Mouse (Mus musculus) intestine, postnatal 0 days (tissue): ENCODE measurements around the gene Iqschfp. TPM values are rescaled to one million over a fixed set of nuclear protein-coding genes. Genes with fewer than 3 reads are reported as not detected.

Experiments used
- ATAC-seq: fragments of 200-750 bp; cut with Nextera tagmentation; 2 replicates; pipeline ENCODE4 v1.8.0; 2017; ENCODE audit warnings: mild to moderate bottlenecking, moderate TSS enrichment, moderate library complexity
- H3K27ac ChIP-seq: fragments of 300-500 bp; sonication (generic); 2 replicates; pipeline ENCODE4 v1.5.1; 2014; ENCODE audit warnings: mild to moderate bottlenecking, low read depth, low read length, moderate library complexity
- H3K27me3 ChIP-seq: fragments of 300-500 bp; sonication (generic); replicated peaks from 2 replicates; pipeline ENCODE4 v1.6.1; 2014; ENCODE audit warnings: low read length, mixed read lengths; ENCODE audit not compliant: control insufficient read depth, insufficient read depth
- H3K36me3 ChIP-seq: fragments of 300-500 bp; sonication (generic); 2 replicates; pipeline ENCODE4 v1.6.1; 2014; ENCODE audit warnings: mild to moderate bottlenecking, moderate library complexity; ENCODE audit not compliant: control insufficient read depth, insufficient read depth
- H3K4me1 ChIP-seq: fragments of 300-500 bp; sonication (generic); replicated peaks from 2 replicates; pipeline ENCODE4 v1.6.1; 2014; ENCODE audit warnings: antibody characterized with exemption, low read length, mixed read lengths; ENCODE audit not compliant: control insufficient read depth, insufficient read depth
- H3K4me2 ChIP-seq: fragments of 300-500 bp; sonication (generic); replicated peaks from 2 replicates; pipeline ENCODE4 v1.6.1; 2014; ENCODE audit warnings: low read depth, mild to moderate bottlenecking, moderate library complexity
- H3K4me3 ChIP-seq: fragments of 300-500 bp; sonication (generic); 2 replicates; pipeline ENCODE4 v1.5.1; 2014; ENCODE audit warnings: low read depth, low read length
- H3K9ac ChIP-seq: fragments of 300-500 bp; sonication (generic); 2 replicates; pipeline ENCODE4 v1.6.1; 2014; ENCODE audit warnings: mild to moderate bottlenecking, low read depth, low read length
- H3K9me3 ChIP-seq: fragments of 300-500 bp; sonication (generic); 2 replicates; pipeline ENCODE4 v1.6.1; 2016; ENCODE audit warnings: mixed run types; ENCODE audit not compliant: control insufficient read depth
- CTCF ChIP-seq: sonication (generic); IDR thresholded peaks from 2 replicates; pipeline ENCODE4 v1.5.1; 2016; ENCODE audit warnings: low read depth, mild to moderate bottlenecking, control low read depth, antibody characterized with exemption, moderate library complexity
- WGBS: fragments of 180-500 bp; shearing (Covaris S2); extraction: QIAGEN DNeasy Blood & Tissue Kit; methylation state at CpG from one replicate; pipeline ENCODE4 v1.1.7; 2014; 5-methylcytosine and 5-hydroxymethylcytosine counted together
- polyA plus RNA-seq: library from polyadenylated mRNA; unstranded; fragments of >200 nt; fragmentation: Nextera tagmentation; extraction: Ambion mirVana; gene quantifications from 2 replicates; pipeline ENCODE4 v1.2.1, GENCODE M21; 2015

Iqschfp gene
- polyA plus RNA-seq, 1 experiment from 2014 or later = 0.37 TPM

GRCm38 (mm10) chr3:68353492-68353891 is 461.5 kb downstream of the Iqschfp start:
- H3K4me2 ChIP-seq = no peak overlapping the region
- no peaks in the 10 kb centered on the region for H3K4me1 ChIP-seq
- peak; percentile 87 for ATAC-seq
- no peak for TF ChIP-seq CTCF
- 25% methylated on average over 3 of the region's 3 CpGs for WGBS
- H3K36me3 ChIP-seq = no peaks in the 10 kb centered on the region
- no peaks in the 10 kb centered on the region for H3K9me3 ChIP-seq
- H3K27ac ChIP-seq = no peak overlapping the region
- H3K27me3 ChIP-seq = no peaks in the 10 kb centered on the region
- H3K9ac ChIP-seq = no peak overlapping the region
- no peak overlapping the region for H3K4me3 ChIP-seq

- TF ChIP-seq CTCF = no peak
- WGBS = 71% methylated on average over 2 of the region's 2 CpGs
- Histone ChIP-seq H3K4me1 (no peaks in the 10 kb centered on the region), H3K4me3 (no peak overlapping the region), H3K4me2 (no peak overlapping the region), H3K27me3 (no peaks in the 10 kb centered on the region), H3K9me3 (no peaks in the 10 kb centered on the region), H3K27ac (no peak overlapping the region), H3K9ac (no peak overlapping the region), H3K36me3 (no peaks in the 10 kb centered on the region)
- no peak for ATAC-seq
Observed at GRCm38 (mm10) chr3:68356516-68356915, 464.5 kb downstream of the Iqschfp start.

GRCm38 (mm10) chr3:68368029-68368428 is 476.0 kb downstream of the Iqschfp start:
- Histone ChIP-seq H3K4me2 (no peak overlapping the region), H3K27ac (no peak overlapping the region), H3K36me3 (no peaks in the 10 kb centered on the region), H3K9me3 (no peaks in the 10 kb centered on the region), H3K9ac (no peak overlapping the region), H3K4me3 (no peak overlapping the region), H3K27me3 (no peaks in the 10 kb centered on the region), H3K4me1 (no peaks in the 10 kb centered on the region)
- ATAC-seq = no peak
- no peak for TF ChIP-seq CTCF

- Histone ChIP-seq H3K4me1 (no peaks in the 10 kb centered on the region), H3K27ac (no peak overlapping the region), H3K9ac (no peak overlapping the region), H3K4me3 (no peak overlapping the region), H3K9me3 (no peaks in the 10 kb centered on the region), H3K27me3 (no peaks in the 10 kb centered on the region), H3K4me2 (no peak overlapping the region), H3K36me3 (no peaks in the 10 kb centered on the region)
- ATAC-seq = no peak
- no peak for TF ChIP-seq CTCF
- no CpG with 5 or more reads among the region's 1 CpGs for WGBS
Observed at GRCm38 (mm10) chr3:68372925-68373324, 480.9 kb downstream of the Iqschfp start.

- no peak for TF ChIP-seq CTCF
- Histone ChIP-seq H3K4me2 (no peak overlapping the region), H3K36me3 (no peaks in the 10 kb centered on the region), H3K4me1 (no peaks in the 10 kb centered on the region), H3K27ac (no peak overlapping the region), H3K9ac (no peak overlapping the region), H3K4me3 (no peak overlapping the region), H3K9me3 (no peaks in the 10 kb centered on the region), H3K27me3 (no peaks in the 10 kb centered on the region)
- no peak for ATAC-seq
- WGBS = 26% methylated on average over 10 of the region's 10 CpGs
Observed at GRCm38 (mm10) chr3:68375100-68375508, 483.1 kb downstream of the Iqschfp start.

- 79% methylated on average over 7 of the region's 7 CpGs for WGBS
Observed at GRCm38 (mm10) chr3:68377452-68378198, 485.6 kb downstream of the Iqschfp start.

More at GRCm38 (mm10) chr3:68377452-68378198, 485.6 kb downstream of the Iqschfp start:
- Histone ChIP-seq H3K4me3 (no peak overlapping the region), H3K4me1 (no peaks in the 10 kb centered on the region), H3K9me3 (no peaks in the 10 kb centered on the region), H3K9ac (no peak overlapping the region), H3K27me3 (no peaks in the 10 kb centered on the region), H3K36me3 (no peaks in the 10 kb centered on the region), H3K27ac (no peak overlapping the region), H3K4me2 (no peak overlapping the region)
- TF ChIP-seq CTCF = no peak
- no peak for ATAC-seq
